Mouse (Mus musculus): ENCODE results near the gene Cyp4a14. TPM values are rescaled to one million over a fixed set of nuclear protein-coding genes. Genes with fewer than 3 reads are reported as not detected.
"Not testable (repeated sequence)": the region's sequence is repeated elsewhere in the genome, so short reads cannot be mapped to it uniquely, and the experiment has no call there.

Gene Cyp4a14
- total and polyA plus RNA-seq, 3 experiments, result not detected

GRCm38 (mm10) chr4:115513964-115514363 lies 18.0 kb upstream of the Cyp4a14 start:
- DNase-seq (ENCODE audit: low read depth, low spot score); H3K36me3 ChIP-seq (ENCODE audit: control insufficient read depth in 1 of 2, insufficient read depth in 2 of 2, low read length in 2 of 2): not testable (repeated sequence)

GRCm38 (mm10) chr4:115497466-115497865 lies 1.5 kb upstream of the Cyp4a14 start:
- H3K79me2 ChIP-seq (ENCODE audit: control insufficient read depth, insufficient read depth, low read length, poor library complexity), result no peaks in the 10 kb centered on the region
- no peak overlapping the region for H3K27ac ChIP-seq (ENCODE audit: control insufficient read depth, low read depth, low read length)
- H3K27me3 ChIP-seq (ENCODE audit: control insufficient read depth in 1 of 2, insufficient read depth in 2 of 2, low read length in 2 of 2), result peaks cover 0 to 3% of the 10 kb centered on the region in 2 experiments; a peak in 2 of 4 replicates
- DNase-seq (ENCODE audit: low read depth, low spot score), result no peak
- no peak for TF ChIP-seq NRF1 (IDR thresholded peaks at IDR 0.05; ENCODE audit: insufficient read depth, low read depth, low read length, poor library complexity, severe bottlenecking)
- no peak for TF ChIP-seq MEF2A (IDR thresholded peaks at IDR 0.05; ENCODE audit: extremely low read depth, insufficient replicate concordance, low read depth, low read length, poor library complexity, severe bottlenecking)
- no peak for TF ChIP-seq MAX (IDR thresholded peaks at IDR 0.05; ENCODE audit: low read length)
- no peak for TF ChIP-seq POLR2A (IDR thresholded peaks at IDR 0.05; ENCODE audit: control insufficient read depth in 1 of 2, insufficient read depth in 1 of 2, low read depth in 1 of 2, low read length in 2 of 2, poor library complexity in 1 of 2)
- no peak for TF ChIP-seq CHD1 (IDR thresholded peaks at IDR 0.05; ENCODE audit: low read depth, low read length)
- no peak for TF ChIP-seq HCFC1 (IDR thresholded peaks at IDR 0.05; ENCODE audit: low read depth, low read length)
- no peak for TF ChIP-seq POLR2AphosphoS2 (IDR thresholded peaks at IDR 0.05; ENCODE audit: low read length)
- TF ChIP-seq GATA1 (IDR thresholded peaks at IDR 0.05; ENCODE audit: low read depth, low read length), result no peak
- no peak for TF ChIP-seq MAFK (IDR thresholded peaks at IDR 0.05; ENCODE audit: borderline replicate concordance, low read depth, low read length)
- no peak for TF ChIP-seq RCOR1 (IDR thresholded peaks at IDR 0.05; ENCODE audit: low read depth, low read length)
- TF ChIP-seq NELFE (IDR thresholded peaks at IDR 0.05; ENCODE audit: low read depth, low read length), result no peak
- TF ChIP-seq MYB (IDR thresholded peaks at IDR 0.05; ENCODE audit: low read depth, low read length), result no peak
- TF ChIP-seq ZKSCAN1 (IDR thresholded peaks at IDR 0.05; ENCODE audit: low read depth, low read length), result no peak
- TF ChIP-seq CTCF (IDR thresholded peaks at IDR 0.05 in 2 of 3, conservative IDR thresholded peaks at IDR 0.05 in 1 of 3; ENCODE audit: control insufficient read depth in 1 of 3, insufficient read depth in 1 of 3, low read depth in 2 of 3, low read length in 3 of 3, poor library complexity in 1 of 3, severe bottlenecking in 1 of 3), result no peak
- no peak for TF ChIP-seq TCF12 (IDR thresholded peaks at IDR 0.05; ENCODE audit: low read depth, low read length)
- no peak for TF ChIP-seq TAL1 (IDR thresholded peaks at IDR 0.05; ENCODE audit: low read length)
- TF ChIP-seq MYC (IDR thresholded peaks at IDR 0.05; ENCODE audit: low read depth, low read length), result no peak
- TF ChIP-seq USF1 (IDR thresholded peaks at IDR 0.05; ENCODE audit: low read depth, low read length), result no peak
- no peak for TF ChIP-seq SMC3 (IDR thresholded peaks at IDR 0.05; ENCODE audit: low read depth, low read length)
- H3K36me3 ChIP-seq (ENCODE audit: control insufficient read depth in 1 of 2, insufficient read depth in 2 of 2, low read length in 2 of 2), result no peaks in the 10 kb centered on the region
- no peak overlapping the region for H3K9ac ChIP-seq (ENCODE audit: control insufficient read depth, low read depth, low read length, poor library complexity, severe bottlenecking)
- H3K9me3 ChIP-seq (replicated peaks; ENCODE audit: insufficient read depth, low read length), result no peaks in the 10 kb centered on the region
- no peaks in the 10 kb centered on the region for H3K4me1 ChIP-seq (ENCODE audit: control insufficient read depth in 1 of 2, insufficient read depth in 2 of 2, low read length in 2 of 2)
- H3K4me3 ChIP-seq (ENCODE audit: control insufficient read depth in 1 of 2, insufficient read depth in 1 of 2, low read depth in 2 of 2, low read length in 2 of 2), result no peak overlapping the region

More at GRCm38 (mm10) chr4:115513964-115514363, 18.0 kb upstream of the Cyp4a14 start:
- H3K4me1 ChIP-seq (ENCODE audit: control insufficient read depth in 1 of 2, insufficient read depth in 2 of 2, low read length in 2 of 2); H3K27me3 ChIP-seq (ENCODE audit: control insufficient read depth in 1 of 2, insufficient read depth in 2 of 2, low read length in 2 of 2); H3K4me3 ChIP-seq (ENCODE audit: control insufficient read depth in 1 of 2, insufficient read depth in 1 of 2, low read depth in 2 of 2, low read length in 2 of 2); H3K9me3 ChIP-seq (replicated peaks; ENCODE audit: insufficient read depth, low read length); H3K27ac ChIP-seq (ENCODE audit: control insufficient read depth, low read depth, low read length); H3K79me2 ChIP-seq (ENCODE audit: control insufficient read depth, insufficient read depth, low read length, poor library complexity); H3K9ac ChIP-seq (ENCODE audit: control insufficient read depth, low read depth, low read length, poor library complexity, severe bottlenecking): not testable (repeated sequence)

Measured in MEL (cell line).